Mouse (Mus musculus) ES-E14 (cell line): ENCODE data around the gene Nol12. TPM values are rescaled to one million over a fixed set of nuclear protein-coding genes. Genes with fewer than 3 reads are reported as not detected.

ENCODE experiments used
- DNase-seq: peaks from one replicate; pipeline ENCODE4 v3.0.0-alpha.2; 2013; ENCODE audit warnings: low read depth, low spot score
- H3K27ac ChIP-seq: 2 replicates; pipeline ENCODE4 v1.5.1; 2012; ENCODE audit warnings: low read depth, mild to moderate bottlenecking, low read length, moderate library complexity, mixed read lengths; ENCODE audit not compliant: poor library complexity, insufficient read depth, severe bottlenecking
- H3K36me3 ChIP-seq: 2 replicates; pipeline ENCODE4 v1.6.1; 2012; ENCODE audit warnings: mild to moderate bottlenecking, low read length, moderate library complexity, mixed read lengths; ENCODE audit not compliant: control insufficient read depth, poor library complexity, insufficient read depth, severe bottlenecking
- H3K4me1 ChIP-seq, 2 experiments: fragments of 150-350 bp in 1 of 2; sonication (generic) in 1 of 2; 2 replicates each; pipeline ENCODE4 v1.6.1; 2012; ENCODE audit warnings: low read length in 2 of 2, mild to moderate bottlenecking in 1 of 2, mixed read lengths in 1 of 2; ENCODE audit not compliant: control insufficient read depth in 2 of 2, insufficient read depth in 2 of 2, poor library complexity in 1 of 2
- H3K4me3 ChIP-seq, 2 experiments: fragments of 150-350 bp in 1 of 2; sonication (generic) in 1 of 2; 2 replicates each; pipeline ENCODE4 v1.5.1; 2012; ENCODE audit warnings: low read length in 2 of 2, low read depth in 1 of 2, mild to moderate bottlenecking in 1 of 2, mixed read lengths in 1 of 2; ENCODE audit not compliant: insufficient read depth in 1 of 2, poor library complexity in 1 of 2, severe bottlenecking in 1 of 2
- H3K9ac ChIP-seq: 2 replicates; pipeline ENCODE4 v1.6.1; 2012; ENCODE audit warnings: low read depth, mild to moderate bottlenecking, low read length, mixed read lengths; ENCODE audit not compliant: poor library complexity, insufficient read depth, severe bottlenecking
- H3K9me3 ChIP-seq: fragments of 150-350 bp; sonication (generic); 2 replicates; pipeline ENCODE4 v1.6.1; 2012; ENCODE audit warnings: low read depth, mild to moderate bottlenecking, low read length; ENCODE audit not compliant: control insufficient read depth, insufficient read depth
- HCFC1 ChIP-seq: IDR thresholded peaks from 2 replicates; pipeline ENCODE4 v1.6.1; 2012; ENCODE audit warnings: low read length, inconsistent platforms, borderline replicate concordance; ENCODE audit not compliant: insufficient read depth
- ZC3H11A ChIP-seq: IDR thresholded peaks from 2 replicates; pipeline ENCODE4 v1.6.1; 2012; ENCODE audit warnings: low read depth, mild to moderate bottlenecking, inconsistent platforms, low read length, borderline replicate concordance
- in situ Hi-C, 2 experiments: fragments of 600-800 bp; cut with MboI; formaldehyde crosslinking; loops; one replicate each; pipeline ENCODE4 v1.15.1; 2025; ENCODE audit warnings: low sequenced_read_pairs in 2 of 2, inconsistent platforms in 1 of 2; ENCODE audit not compliant: unreplicated experiment in 2 of 2
- total RNA-seq: library from RNA; depleted of rRNA; stranded (reverse); fragments of 300-350 nt; gene quantifications from 2 replicates; pipeline ENCODE4 v1.2.3, GENCODE M21; 2012; rRNA removed

The Nol12 gene
- total RNA-seq, 1 experiment, result 26.6 TPM

DNA sequence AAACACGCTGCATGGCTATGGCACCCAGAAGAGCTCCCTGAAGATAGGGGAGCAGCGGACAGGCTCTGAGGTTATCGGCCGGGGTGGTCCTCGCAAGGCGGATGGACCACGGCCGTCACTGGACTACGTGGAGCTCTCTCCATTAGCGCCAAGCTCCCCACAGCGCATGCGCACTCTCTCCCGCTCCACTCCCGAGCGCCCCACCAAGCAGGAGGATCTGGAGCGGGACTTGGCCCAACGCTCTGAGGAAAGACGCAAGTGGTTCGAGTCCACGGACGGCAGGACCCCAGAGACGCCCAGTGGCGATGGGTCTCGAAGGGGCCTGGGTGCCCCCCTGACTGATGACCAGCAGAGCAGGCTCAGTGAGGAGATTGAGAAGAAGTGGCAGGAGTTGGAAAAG is 58.2 kb downstream of the Nol12 start:
- Histone ChIP-seq H3K9ac (no peak overlapping the region), H3K4me1 (peaks cover 0 to 3% of the 10 kb centered on the region in 2 experiments; a peak in 1 of 4 replicates), H3K4me3 (peak overlapping the region; percentile 11 to 50), H3K27ac (no peak overlapping the region), H3K9me3 (no peaks in the 10 kb centered on the region), H3K36me3 (peaks cover 21% of the 10 kb centered on the region)
- in situ Hi-C loops, result no loop called here
- no peak for DNase-seq
- TF ChIP-seq HCFC1 (no peak), ZC3H11A (no peak)

Other genes with a start within 250 kb of the Nol12 start
- gene Elfn2, start 216.2 kb upstream of the Nol12 start, total RNA-seq, result 0.09 and 0.53 TPM in 2 replicates
- gene Mfng, start 161.5 kb upstream of the Nol12 start, total RNA-seq, result 7.3 and 11.7 TPM in 2 replicates
- 3.8 and 5.0 TPM in 2 replicates for gene Card10, start 131.9 kb upstream of the Nol12 start, total RNA-seq
- gene Cdc42ep1, start 92.3 kb upstream of the Nol12 start, total RNA-seq, result 4.7 and 8.3 TPM in 2 replicates
- 4.2 TPM in 1 of 2 replicates, not detected in the other for gene Lgals2, start 79.4 kb upstream of the Nol12 start, total RNA-seq
- 18.4 and 23.3 TPM in 2 replicates for gene Gga1, start 57.7 kb upstream of the Nol12 start, total RNA-seq
- 0.11 TPM in 1 of 2 replicates, not detected in the other for gene Gm49510, start 35.3 kb upstream of the Nol12 start, total RNA-seq
- gene Sh3bp1, start 35.2 kb upstream of the Nol12 start, total RNA-seq, result 10.5 and 17.3 TPM in 2 replicates
- 15.8 and 19.7 TPM in 2 replicates for gene Pdxp, start 21.0 kb upstream of the Nol12 start, total RNA-seq
- gene Lgals1, start 8.2 kb upstream of the Nol12 start, total RNA-seq, result 541 and 1,081 TPM in 2 replicates
- 30.6 and 33.8 TPM in 2 replicates for gene Triobp, start 12.8 kb downstream of the Nol12 start, total RNA-seq
- gene H1f0, start 93.5 kb downstream of the Nol12 start, total RNA-seq, result 39.9 and 41.0 TPM in 2 replicates
- not detected in 2 replicates for gene Galr3, start 107.0 kb downstream of the Nol12 start, total RNA-seq
- gene Ankrd54, start 128.0 kb downstream of the Nol12 start, total RNA-seq, result 25.4 and 28.5 TPM in 2 replicates
- 358 and 380 TPM in 2 replicates for gene Eif3l, start 140.2 kb downstream of the Nol12 start, total RNA-seq
- 7.7 and 7.8 TPM in 2 replicates for gene Micall1, start 174.0 kb downstream of the Nol12 start, total RNA-seq
- 238 and 318 TPM in 2 replicates for gene Polr2f, start 206.1 kb downstream of the Nol12 start, total RNA-seq
- 1.9 and 2.6 TPM in 2 replicates for gene 1700088E04Rik, start 206.3 kb downstream of the Nol12 start, total RNA-seq
- gene Sox10, start 230.3 kb downstream of the Nol12 start, total RNA-seq, result 0.31 and 0.42 TPM in 2 replicates